ENCODE assay signal across 11 mouse cellular contexts in the genomic region with DNA sequence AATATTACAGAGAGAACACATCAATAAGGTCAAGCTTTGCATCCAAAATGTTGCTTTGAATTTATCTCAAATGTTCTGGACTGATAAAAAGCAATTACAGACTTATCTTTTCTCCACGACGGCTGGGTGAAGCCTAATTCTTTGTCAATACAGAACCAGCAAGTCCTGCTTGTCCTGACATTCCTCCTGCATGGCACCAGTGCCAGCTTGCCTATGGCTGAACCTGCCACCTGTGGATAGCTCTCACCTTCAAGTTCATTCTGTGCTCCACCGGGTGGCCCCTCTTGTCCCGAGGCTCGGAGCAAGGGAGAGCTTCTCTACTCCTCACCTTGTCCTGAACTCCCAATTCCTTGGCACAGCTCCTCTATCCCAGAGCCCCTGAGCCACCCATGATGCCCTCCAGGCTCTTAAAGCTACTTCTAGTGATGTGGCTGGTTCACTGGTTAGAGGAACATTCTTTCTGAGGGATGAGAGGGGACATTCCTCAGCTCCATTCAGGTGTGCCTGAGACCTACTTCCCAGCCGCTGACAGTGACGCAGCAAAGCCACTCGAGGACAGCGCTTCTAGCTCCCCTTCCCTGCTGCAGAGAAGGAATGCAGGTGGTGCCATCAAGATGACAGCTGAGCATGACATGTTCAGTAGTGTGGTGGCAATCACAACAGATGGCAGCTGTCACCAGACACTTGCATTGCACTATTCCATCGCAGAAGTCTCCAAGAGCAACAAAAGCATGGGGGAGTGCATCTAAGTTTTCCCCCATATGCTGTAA.
DNase-seq lines count a peak whose midpoint lies in the region; ATAC-seq and TF ChIP-seq lines count a peak whose summit lies in the region.
"Had no signal": no experiment of that assay in that cellular context is flagged by ENCODE, and none has a peak within 500 bp of the region (broad histone marks: within the 10 kb centered on the region; RNA-seq: fewer than 3 reads in every experiment).

No protein-coding gene starts in this region.

- no peak for TF ChIP-seq CTCF in kidney, adult 2 months (conservative IDR thresholded peaks at IDR 0.05; ENCODE audit: insufficient read depth, insufficient read length, low read depth, low read length)
- no peak for TF ChIP-seq CTCF in forebrain, postnatal 0 days (IDR thresholded peaks at IDR 0.05; ENCODE audit: low read depth)

- H3K9me3 ChIP-seq in forebrain, postnatal 0 days (ENCODE audit: low read length) = no peaks in the 10 kb centered on the region
- H3K9me3 ChIP-seq: limb, embryonic 10.5 days had no signal

- peak; percentile 22 for DNase-seq in kidney, postnatal 10 days
- no peak for DNase-seq in kidney, adult 2 months
- peak; percentile 46 for DNase-seq in forebrain, postnatal 0 days
- peak; percentile 65 for DNase-seq in layer of hippocampus, adult 9-11 months
- peak; percentile 53 for DNase-seq in lung, postnatal 36 days
- DNase-seq in B cell, adult 2 months = no peak
- DNase-seq in Muller cell, postnatal 12 days (ENCODE audit: inconsistent ontology term) = no peak
- DNase-seq: gastrocnemius, postnatal 36 days; spleen, adult 18-20 months had no signal

- no peaks in the 10 kb centered on the region for H3K36me3 ChIP-seq in kidney, adult 2 months (ENCODE audit: control insufficient read depth, insufficient read depth, low read length)
- H3K36me3 ChIP-seq in forebrain, postnatal 0 days (ENCODE audit: insufficient read depth) = no peaks in the 10 kb centered on the region
- H3K36me3 ChIP-seq: limb, embryonic 10.5 days had no signal

- no peaks in the 10 kb centered on the region for H3K4me1 ChIP-seq in kidney, adult 2 months (ENCODE audit: control insufficient read depth, insufficient read depth, low read length)
- 0 out of 2 replicates have a peak, but pooled peaks cover 3% of the 10 kb centered on the region for H3K4me1 ChIP-seq in forebrain, postnatal 0 days (ENCODE audit: insufficient read depth)
- H3K4me1 ChIP-seq: limb, embryonic 10.5 days had no signal

- H3K27me3 ChIP-seq in kidney, adult 2 months (replicated peaks; ENCODE audit: control insufficient read depth, insufficient read depth, low read length) = no peaks in the 10 kb centered on the region
- no peaks in the 10 kb centered on the region for H3K27me3 ChIP-seq in forebrain, postnatal 0 days (ENCODE audit: insufficient read depth, low read length)

- 51% methylated on average over 10 of the region's 10 CpGs for WGBS in kidney, adult 2 months
- 67% methylated on average over 10 of the region's 10 CpGs for WGBS in forebrain, postnatal 0 days

- no peak overlapping the region for H3K9ac ChIP-seq in forebrain, postnatal 0 days

- no peak overlapping the region for H3K4me2 ChIP-seq in forebrain, postnatal 0 days (ENCODE audit: low read depth)

- TF ChIP-seq POLR2A in kidney, adult 2 months (IDR thresholded peaks at IDR 0.05; ENCODE audit: low read depth, low read length) = no peak

- no peak overlapping the region for H3K4me3 ChIP-seq in kidney, adult 2 months (ENCODE audit: insufficient read depth, low read depth, low read length)
- H3K4me3 ChIP-seq in forebrain, postnatal 0 days (ENCODE audit: low read depth, low read length) = no peak overlapping the region
- H3K4me3 ChIP-seq: erythroblast, embryonic 14.5 days; limb, embryonic 10.5 days had no signal

- peak; percentile 78 for ATAC-seq in forebrain, postnatal 0 days

- no peak overlapping the region for H3K27ac ChIP-seq in kidney, adult 2 months (ENCODE audit: insufficient read depth, low read depth, low read length)
- no peak overlapping the region for H3K27ac ChIP-seq in forebrain, postnatal 0 days (ENCODE audit: low read depth, low read length)
- H3K27ac ChIP-seq: limb, embryonic 10.5 days had no signal

Comparison
In these comparisons a context has a peak if more than half of its experiments do, and no peak if none do; other contexts are left out.
1. DNase-seq: peak in kidney, postnatal 10 days (single experiment), forebrain, postnatal 0 days (single experiment), layer of hippocampus, adult 9-11 months (single experiment) and lung, postnatal 36 days (single experiment); none in kidney, adult 2 months (single experiment), B cell, adult 2 months (0 of 2) and Muller cell, postnatal 12 days (single experiment).